Mouse (Mus musculus) brain, embryonic 14.5 days (tissue): Measurements from ENCODE around the gene Cldn1. TPM values are rescaled to one million over a fixed set of nuclear protein-coding genes. Genes with fewer than 3 reads are reported as not detected.
A peak's percentile ranks its signal among the peaks of the same experiment; 100 is the strongest.

ENCODE experiments used
- DNase-seq: peaks from one replicate; pipeline ENCODE4 v3.0.0-alpha.2; 2011; ENCODE audit warnings: low read depth
- CTCF ChIP-seq: fragments of 200-500 bp; IDR thresholded peaks from 2 replicates; pipeline ENCODE4 v1.5.1; 2012; ENCODE audit warnings: inconsistent platforms, mild to moderate bottlenecking, moderate library complexity, borderline replicate concordance; ENCODE audit not compliant: insufficient read depth, insufficient read length; ENCODE audit errors: extremely low read depth
- POLR2A ChIP-seq: fragments of 200-500 bp; IDR thresholded peaks from 2 replicates; pipeline ENCODE4 v1.6.1; 2012; ENCODE audit warnings: mild to moderate bottlenecking, inconsistent platforms, borderline replicate concordance; ENCODE audit not compliant: poor library complexity, insufficient read depth, insufficient read length, severe bottlenecking; ENCODE audit errors: extremely low read depth
- polyA plus RNA-seq: library from polyadenylated mRNA; depleted of rRNA; stranded (reverse); fragments of >200 nt; gene quantifications from 2 replicates; pipeline ENCODE4 v1.2.3, GENCODE M21; 2012; rRNA removed

Cldn1 gene
- polyA plus RNA-seq, 1 experiment: 7.4 TPM

GRCm38 (mm10) chr16:26358898-26359297, 12.7 kb downstream of the Cldn1 start:
- no peak for DNase-seq
- TF ChIP-seq POLR2A (no peak), CTCF (no peak)

- TF ChIP-seq CTCF: no peak
- no peak for TF ChIP-seq POLR2A
- DNase-seq: peak; percentile 30
Observed at GRCm38 (mm10) chr16:26357863-26358780, 13.5 kb downstream of the Cldn1 start.

GRCm38 (mm10) chr16:26355513-26355912, 16.1 kb downstream of the Cldn1 start:
- no peak for DNase-seq
- TF ChIP-seq CTCF: no peak
- no peak for TF ChIP-seq POLR2A

GRCm38 (mm10) chr16:26350786-26351185, 20.9 kb downstream of the Cldn1 start:
- TF ChIP-seq CTCF (no peak), POLR2A (no peak)

GRCm38 (mm10) chr16:26348809-26349208, 22.8 kb downstream of the Cldn1 start:
- no peak for TF ChIP-seq CTCF
- no peak for TF ChIP-seq POLR2A
- DNase-seq: no peak

More at GRCm38 (mm10) chr16:26350786-26351185, 20.9 kb downstream of the Cldn1 start:
- DNase-seq: no peak

- no peak for DNase-seq
- TF ChIP-seq POLR2A (no peak), CTCF (no peak)
Observed at GRCm38 (mm10) chr16:26316281-26316680, 55.4 kb downstream of the Cldn1 start.

DNA sequence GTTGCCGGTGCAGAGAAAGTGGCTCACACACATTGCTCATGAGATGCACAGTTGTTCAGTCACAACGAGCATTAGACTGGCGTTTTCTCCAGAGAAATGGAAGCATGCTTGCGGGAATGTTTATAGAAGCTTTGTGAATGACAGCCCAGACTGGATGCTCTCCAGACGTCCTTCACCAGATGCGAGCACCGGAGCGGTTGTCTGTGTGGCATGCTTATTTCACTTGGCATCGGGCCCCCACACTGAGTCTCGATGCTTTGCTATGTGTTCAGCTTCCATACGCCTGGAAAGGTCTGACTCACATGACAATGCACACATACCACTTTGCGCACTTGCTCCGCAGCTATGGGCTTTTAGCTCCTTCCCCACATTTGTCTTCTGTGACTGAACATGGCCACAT, 56.8 kb downstream of the Cldn1 start:
- TF ChIP-seq POLR2A (no peak), CTCF (no peak)
- peak; percentile 77 for DNase-seq

GRCm38 (mm10) chr16:26309402-26309801, 62.2 kb downstream of the Cldn1 start:
- DNase-seq: peak; percentile 75
- TF ChIP-seq POLR2A (no peak), CTCF (no peak)

Other genes starting within 250 kb of the Cldn1 start
- not detected in 2 replicates for gene Cldn16, start 91.3 kb upstream of the Cldn1 start, polyA plus RNA-seq
- 0.10 and 0.25 TPM in 2 replicates for gene Tmem207, start 154.9 kb upstream of the Cldn1 start, polyA plus RNA-seq
- 4.0 and 6.7 TPM in 2 replicates for gene Il1rap, start 209.9 kb upstream of the Cldn1 start, polyA plus RNA-seq